Mouse (Mus musculus) kidney, embryonic 16.5 days (tissue): Measurements from ENCODE around the gene Wbp1l. TPM values are rescaled to one million over a fixed set of nuclear protein-coding genes. Genes with fewer than 3 reads are reported as not detected.

Source experiments
- ATAC-seq: fragments of 200-750 bp; cut with Nextera tagmentation; 2 replicates; pipeline ENCODE4 v1.8.0; 2017; ENCODE audit warnings: moderate TSS enrichment; ENCODE audit not compliant: low FRiP score, low TSS enrichment
- H3K27ac ChIP-seq: fragments of 300-500 bp; sonication (generic); 2 replicates; pipeline ENCODE4 v1.5.1; 2014; ENCODE audit warnings: low read length
- H3K27me3 ChIP-seq: fragments of 300-500 bp; sonication (generic); 2 replicates; pipeline ENCODE4 v1.6.1; 2014; ENCODE audit warnings: low read length, control low read depth, mixed read lengths; ENCODE audit not compliant: insufficient read depth
- H3K36me3 ChIP-seq: fragments of 300-500 bp; sonication (generic); 2 replicates; pipeline ENCODE4 v1.6.1; 2014; ENCODE audit warnings: low read length, control low read depth, mixed read lengths; ENCODE audit not compliant: insufficient read depth
- H3K4me1 ChIP-seq: fragments of 300-500 bp; sonication (generic); 2 replicates; pipeline ENCODE4 v1.6.1; 2014; ENCODE audit warnings: low read length, control low read depth, mixed read lengths; ENCODE audit not compliant: insufficient read depth
- H3K4me2 ChIP-seq: fragments of 300-500 bp; sonication (generic); replicated peaks from 2 replicates; pipeline ENCODE4 v1.6.1; 2014; ENCODE audit warnings: low read depth, low read length
- H3K4me3 ChIP-seq: fragments of 300-500 bp; sonication (generic); 2 replicates; pipeline ENCODE4 v1.5.1; 2014; ENCODE audit warnings: mild to moderate bottlenecking, low read length
- H3K9ac ChIP-seq: fragments of 300-500 bp; sonication (generic); replicated peaks from 2 replicates; pipeline ENCODE4 v1.6.1; 2014; ENCODE audit warnings: low read length
- H3K9me3 ChIP-seq: fragments of 300-500 bp; sonication (generic); 2 replicates; pipeline ENCODE4 v1.6.1; 2016; ENCODE audit warnings: low read length, control low read depth
- WGBS: fragments of 180-500 bp; shearing (Covaris S2); extraction: QIAGEN DNeasy Blood & Tissue Kit; methylation state at CpG from one replicate; pipeline ENCODE4 v1.1.7; 2014; 5-methylcytosine and 5-hydroxymethylcytosine counted together
- polyA plus RNA-seq: library from polyadenylated mRNA; unstranded; fragments of >200 nt; fragmentation: Nextera tagmentation; extraction: Ambion mirVana; gene quantifications from 2 replicates; pipeline ENCODE4 v1.2.1, GENCODE M21; 2015

Wbp1l gene
- 53.4 and 54.4 TPM in 2 replicates for polyA plus RNA-seq

DNA sequence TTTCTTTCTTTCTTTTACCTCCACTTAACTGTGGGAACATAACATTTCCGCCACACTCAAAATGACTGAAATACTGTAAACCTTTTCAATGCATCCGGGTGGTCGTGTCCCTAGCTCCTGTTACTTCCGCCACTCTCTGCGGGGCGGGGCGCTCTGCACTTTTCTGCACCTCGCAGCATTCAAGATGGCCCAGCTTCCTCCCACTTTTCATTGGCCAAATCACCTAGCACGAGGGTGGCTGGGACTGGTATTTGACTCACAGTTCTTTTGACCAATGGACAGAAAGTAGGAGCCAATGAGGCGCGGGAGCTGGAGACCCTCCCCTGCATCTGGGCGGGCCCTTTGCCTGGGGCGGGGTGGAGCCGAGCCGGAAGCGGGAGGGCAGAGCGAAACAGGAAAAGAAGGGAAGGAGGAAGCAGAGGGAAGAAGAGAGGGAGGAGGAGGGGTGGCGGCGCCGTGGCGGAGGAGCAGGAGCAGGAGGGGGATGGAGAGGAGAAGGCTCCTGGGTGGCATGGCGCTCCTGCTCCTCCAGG lies at the start of gene Wbp1l:
Wbp1l (plus strand) TSS at position 365 of the 533 bp plus-strand sequence.
- Histone ChIP-seq H3K36me3 (peaks cover 17% of the 10 kb centered on the region), H3K9ac (peak within 1 kb of the TSS; percentile 88), H3K27ac (peak within 1 kb of the TSS; percentile 79), H3K27me3 (no peaks in the 10 kb centered on the region), H3K4me3 (peak within 1 kb of the TSS; percentile 100), H3K9me3 (no peaks in the 10 kb centered on the region), H3K4me1 (peaks cover 34% of the 10 kb centered on the region), H3K4me2 (peak within 1 kb of the TSS; percentile 86)
- under 1% methylated on average over 18 of the region's 22 CpGs for WGBS
- peak; percentile 99 for ATAC-seq

DNA sequence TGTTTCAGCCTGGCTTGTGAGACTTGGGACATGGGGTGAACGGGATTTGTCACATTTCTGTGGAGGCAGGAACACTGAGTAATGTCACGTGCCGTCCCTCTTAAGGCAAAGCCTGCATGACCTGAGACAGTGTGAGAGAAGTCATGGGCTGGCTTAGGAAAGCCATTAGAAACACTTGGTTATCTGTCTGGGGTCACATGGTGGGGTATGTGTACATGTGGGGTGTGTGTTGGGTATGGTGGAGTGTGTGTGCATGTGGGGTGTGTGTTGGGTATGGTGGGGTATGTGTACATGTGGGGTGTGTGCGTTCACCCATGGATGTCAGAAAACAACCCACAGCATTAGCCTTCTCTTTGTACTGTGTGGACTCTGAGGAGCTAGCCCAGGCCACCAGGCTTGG lies 48.5 kb upstream of the Wbp1l start:
- H3K27me3 ChIP-seq: no peaks in the 10 kb centered on the region

DNA sequence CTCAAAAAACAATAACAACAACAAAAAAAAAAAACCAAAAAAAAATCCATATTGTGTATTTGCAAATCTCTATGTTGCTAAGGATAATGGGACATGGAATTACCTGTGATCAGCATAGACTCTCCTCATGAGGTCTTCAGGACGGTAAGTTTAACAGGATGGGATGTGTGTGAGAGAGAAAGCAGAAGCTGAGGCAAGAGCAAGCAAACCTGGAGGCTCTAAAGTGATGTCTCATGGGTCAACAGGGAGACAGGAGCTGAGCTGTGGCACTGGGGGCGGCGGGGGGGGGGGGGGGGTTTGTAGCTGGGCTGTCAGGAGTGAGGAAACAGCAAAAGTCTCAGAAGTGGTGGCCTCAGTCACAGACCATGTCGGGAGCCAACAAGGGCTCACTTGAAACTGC lies 46.4 kb upstream of the Wbp1l start:
- no peak overlapping the region for H3K27ac ChIP-seq
- H3K9me3 ChIP-seq: no peaks in the 10 kb centered on the region
- H3K4me3 ChIP-seq: no peak overlapping the region
- H3K27me3 ChIP-seq: no peaks in the 10 kb centered on the region
- peaks cover 27% of the 10 kb centered on the region for H3K36me3 ChIP-seq
- no peak overlapping the region for H3K4me2 ChIP-seq
- H3K4me1 ChIP-seq: no peaks in the 10 kb centered on the region
- no peak for ATAC-seq
- 87% methylated on average over 4 of the region's 4 CpGs for WGBS
- H3K9ac ChIP-seq: no peak overlapping the region

More for the DNA sequence above, 48.5 kb upstream of the Wbp1l start:
- H3K9me3 ChIP-seq: no peaks in the 10 kb centered on the region
- peaks cover 26% of the 10 kb centered on the region for H3K36me3 ChIP-seq
- H3K4me1 ChIP-seq: no peaks in the 10 kb centered on the region
- no peak for ATAC-seq
- WGBS: 87% methylated on average over 4 of the region's 4 CpGs
- H3K4me2 ChIP-seq: no peak overlapping the region
- H3K27ac ChIP-seq: no peak overlapping the region
- no peak overlapping the region for H3K4me3 ChIP-seq
- H3K9ac ChIP-seq: no peak overlapping the region

DNA sequence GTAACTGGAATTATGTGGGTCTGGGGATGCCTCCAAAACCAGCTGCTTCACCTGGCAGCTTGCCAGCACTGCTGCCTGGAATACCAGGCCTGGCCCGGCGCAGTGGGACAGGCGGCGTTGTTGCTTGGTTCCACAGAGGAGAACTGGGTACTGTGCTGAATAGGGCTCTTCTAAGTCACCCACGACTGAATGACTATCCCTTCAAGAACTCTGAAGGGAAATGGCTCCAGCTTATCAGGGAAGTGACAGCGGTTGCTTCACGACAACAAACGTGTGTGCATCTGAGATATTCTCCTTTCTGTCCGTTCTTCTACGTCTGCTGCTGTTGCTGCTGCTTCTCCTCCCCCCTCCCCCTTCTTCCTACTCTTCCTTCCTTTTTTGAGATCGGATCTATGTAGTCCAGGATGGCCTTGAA lies 45.3 kb upstream of the Wbp1l start:
- 66% methylated on average over 11 of the region's 11 CpGs for WGBS
- Histone ChIP-seq H3K36me3 (peaks cover 34% of the 10 kb centered on the region), H3K9ac (no peak overlapping the region), H3K27me3 (no peaks in the 10 kb centered on the region), H3K4me3 (no peak overlapping the region), H3K4me1 (no peaks in the 10 kb centered on the region), H3K9me3 (no peaks in the 10 kb centered on the region), H3K4me2 (no peak overlapping the region), H3K27ac (no peak overlapping the region)
- no peak for ATAC-seq

DNA sequence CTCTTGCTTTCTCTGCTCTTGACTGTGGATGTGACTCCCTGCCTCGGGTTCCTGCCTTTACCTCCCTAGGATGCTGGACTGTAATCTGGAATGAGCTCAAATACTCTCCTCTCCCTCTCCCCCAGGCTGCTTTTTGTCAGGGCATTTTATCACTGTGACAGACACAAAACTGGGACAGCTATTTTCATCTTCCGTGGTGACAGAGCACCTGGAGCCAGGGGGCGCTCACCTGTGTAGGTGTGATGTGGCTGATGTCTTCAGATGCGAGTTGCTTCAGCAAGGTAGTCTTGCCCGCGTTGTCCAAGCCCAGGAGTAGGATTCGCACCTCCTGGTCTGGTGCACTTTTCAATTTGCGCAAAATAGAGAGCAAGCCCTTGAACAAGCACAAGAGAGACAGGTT lies 40.9 kb upstream of the Wbp1l start:
- Histone ChIP-seq H3K27me3 (no peaks in the 10 kb centered on the region), H3K27ac (no peak overlapping the region), H3K36me3 (peaks cover 8% of the 10 kb centered on the region; the same call in 1 of the 2 replicates), H3K4me3 (no peak overlapping the region), H3K4me2 (no peak overlapping the region), H3K9me3 (no peaks in the 10 kb centered on the region), H3K9ac (no peak overlapping the region), H3K4me1 (peaks cover 2% of the 10 kb centered on the region; the same call in 1 of the 2 replicates)
- ATAC-seq: no peak
- 83% methylated on average over 8 of the region's 8 CpGs for WGBS

DNA sequence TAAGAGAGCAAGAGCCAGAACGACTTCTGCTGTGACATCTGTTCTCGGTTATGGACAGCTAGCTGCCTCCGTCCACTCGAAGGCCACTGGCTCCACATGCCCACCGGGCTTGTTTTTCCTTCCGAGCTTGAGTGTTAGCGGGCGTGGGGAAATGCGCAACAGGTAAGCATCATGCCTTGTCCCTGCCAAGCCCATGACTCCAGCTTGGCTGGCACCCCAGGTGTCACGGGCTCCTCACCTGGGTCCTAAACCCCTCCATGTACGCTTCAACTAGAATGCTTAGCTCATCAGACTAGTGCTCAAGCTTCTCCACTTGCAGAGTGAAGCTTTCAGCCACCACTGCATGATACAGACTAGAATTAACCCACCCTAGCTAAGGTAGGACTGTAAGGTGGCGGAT lies 40.3 kb upstream of the Wbp1l start:
- ATAC-seq: no peak
- Histone ChIP-seq H3K4me3 (no peak overlapping the region), H3K4me1 (peaks cover 2% of the 10 kb centered on the region; the same call in 1 of the 2 replicates), H3K9me3 (no peaks in the 10 kb centered on the region), H3K27ac (no peak overlapping the region), H3K36me3 (peaks cover 8% of the 10 kb centered on the region; the same call in 1 of the 2 replicates), H3K27me3 (no peaks in the 10 kb centered on the region), H3K4me2 (no peak overlapping the region), H3K9ac (no peak overlapping the region)
- 80% methylated on average over 12 of the region's 12 CpGs for WGBS

DNA sequence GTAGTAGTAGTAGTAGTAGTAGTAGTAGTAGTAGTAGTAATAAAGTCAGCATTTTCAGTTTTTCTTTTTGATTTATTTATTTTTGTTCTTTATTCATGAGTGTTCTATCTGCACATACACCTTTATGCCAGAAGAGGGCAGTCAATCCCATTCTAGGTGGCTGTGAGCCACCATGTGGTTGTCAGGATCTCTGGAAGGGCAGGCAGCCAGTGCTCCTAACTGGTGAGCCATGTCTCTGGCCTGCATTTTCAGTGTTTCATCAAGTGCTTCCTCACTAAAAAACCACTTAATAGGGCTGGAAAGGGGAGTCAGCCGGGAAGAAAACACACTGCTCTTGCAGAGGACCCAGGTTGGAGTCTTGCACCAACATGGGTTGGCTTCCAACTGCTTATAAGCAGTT lies 36.8 kb upstream of the Wbp1l start:
- ATAC-seq: no peak
- WGBS: 35% methylated on average over 1 of the region's 1 CpGs
- no peak overlapping the region for H3K4me3 ChIP-seq
- no peak overlapping the region for H3K4me2 ChIP-seq
- H3K27me3 ChIP-seq: no peaks in the 10 kb centered on the region
- H3K4me1 ChIP-seq: peaks cover 6% of the 10 kb centered on the region; the same call in 1 of the 2 replicates
- no peak overlapping the region for H3K27ac ChIP-seq
- H3K9ac ChIP-seq: no peak overlapping the region
- H3K36me3 ChIP-seq: peaks cover 8% of the 10 kb centered on the region; the same call in 1 of the 2 replicates
- no peaks in the 10 kb centered on the region for H3K9me3 ChIP-seq

DNA sequence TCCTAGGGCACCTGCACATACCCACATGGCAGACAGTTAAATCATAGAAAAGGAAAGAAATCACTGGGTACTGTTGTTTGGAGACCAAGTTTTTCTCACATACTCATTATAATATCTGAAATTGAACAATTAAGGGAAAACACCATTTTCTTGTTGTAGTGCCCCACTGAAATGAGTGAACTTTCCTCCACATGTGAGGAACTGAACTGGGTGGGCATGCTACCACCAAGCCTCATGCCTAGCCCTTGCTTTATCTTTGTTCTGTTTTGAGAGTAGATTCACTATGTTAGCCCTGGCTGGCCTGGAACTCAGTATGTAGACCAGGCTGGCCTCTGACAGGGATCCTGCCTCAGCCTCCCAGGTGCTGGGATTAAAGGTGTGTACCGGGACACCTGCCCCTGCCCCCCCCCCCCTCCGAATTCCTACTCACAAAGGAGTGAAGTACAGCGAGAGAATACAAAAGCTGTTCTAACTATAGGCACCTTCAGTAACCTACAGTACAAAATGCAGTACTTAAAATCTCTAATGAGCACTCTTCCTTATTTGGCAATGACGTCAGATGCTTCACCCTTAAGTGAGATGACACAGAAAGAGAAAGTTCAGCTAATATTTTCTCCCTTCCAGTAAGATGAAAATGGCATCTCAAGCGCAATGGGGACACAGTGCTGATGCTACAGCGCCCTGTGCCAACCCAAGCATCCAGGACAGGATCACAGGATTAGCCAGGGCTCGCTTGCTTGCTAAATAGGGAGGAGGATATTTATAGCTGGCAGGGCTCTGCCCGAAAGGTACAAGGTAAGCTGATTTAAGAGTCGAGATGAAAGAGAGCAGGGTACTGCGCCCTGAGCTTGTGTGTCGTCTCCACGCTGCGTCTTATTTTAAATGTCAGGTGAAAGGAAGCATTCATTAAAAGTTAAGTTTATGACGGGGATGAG lies 36.0 kb upstream of the Wbp1l start:
- Histone ChIP-seq H3K27me3 (no peaks in the 10 kb centered on the region), H3K9me3 (no peaks in the 10 kb centered on the region), H3K4me1 (peaks cover 6% of the 10 kb centered on the region; the same call in 1 of the 2 replicates), H3K9ac (no peak overlapping the region), H3K4me2 (no peak overlapping the region), H3K4me3 (no peak overlapping the region), H3K27ac (no peak overlapping the region), H3K36me3 (peaks cover 3% of the 10 kb centered on the region; the same call in 1 of the 2 replicates)
- WGBS: 83% methylated on average over 14 of the region's 14 CpGs
- no peak for ATAC-seq

DNA sequence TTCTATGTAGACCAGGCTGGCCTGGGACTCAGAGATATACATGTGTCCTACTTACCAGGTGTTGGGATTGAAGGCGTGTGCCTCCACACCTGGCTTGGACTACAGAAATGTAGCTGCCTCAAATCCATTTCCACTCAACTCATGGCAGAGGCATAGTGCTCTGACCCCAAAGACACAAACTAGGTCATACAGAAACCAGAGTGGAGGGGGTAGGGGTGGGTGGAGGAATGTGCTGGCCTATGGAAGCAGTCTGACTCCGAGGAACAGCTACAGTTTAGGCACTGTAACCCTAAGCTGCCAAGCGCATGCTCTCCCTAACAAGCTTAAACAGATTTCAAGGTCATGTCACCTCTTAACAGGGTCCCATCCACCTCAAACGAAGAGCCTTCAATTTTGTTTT lies 35.3 kb upstream of the Wbp1l start:
- H3K9ac ChIP-seq: no peak overlapping the region
- no peaks in the 10 kb centered on the region for H3K27me3 ChIP-seq
- no peak overlapping the region for H3K4me3 ChIP-seq
- no peak overlapping the region for H3K27ac ChIP-seq
- ATAC-seq: no peak
- H3K4me2 ChIP-seq: no peak overlapping the region
- no peaks in the 10 kb centered on the region for H3K36me3 ChIP-seq
- WGBS: 75% methylated on average over 4 of the region's 4 CpGs
- H3K4me1 ChIP-seq: peaks cover 6% of the 10 kb centered on the region; the same call in 1 of the 2 replicates
- H3K9me3 ChIP-seq: no peaks in the 10 kb centered on the region

DNA sequence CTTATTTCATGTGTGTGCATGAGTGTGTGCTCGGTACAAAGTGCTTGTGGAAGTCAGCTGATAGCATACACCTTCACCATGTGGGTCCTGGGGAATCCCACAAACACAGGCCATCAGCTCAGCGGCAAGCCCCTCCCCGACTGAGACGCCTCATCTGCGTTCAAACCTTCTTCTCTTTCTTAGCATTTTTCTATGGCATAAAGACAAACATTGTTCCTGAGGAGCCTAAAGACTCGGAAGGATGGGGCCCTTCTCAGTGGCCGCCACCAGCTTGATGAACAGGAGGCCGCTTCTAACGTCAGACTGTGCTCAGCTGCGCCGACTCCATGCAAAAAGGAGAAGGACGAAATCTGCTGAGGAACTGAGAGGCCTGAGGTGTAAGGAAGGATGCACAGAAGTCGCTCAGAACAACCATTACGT lies 34.8 kb upstream of the Wbp1l start:
- Histone ChIP-seq H3K27me3 (no peaks in the 10 kb centered on the region), H3K27ac (no peak overlapping the region), H3K36me3 (no peaks in the 10 kb centered on the region), H3K9ac (no peak overlapping the region), H3K4me1 (peaks cover 6% of the 10 kb centered on the region; the same call in 1 of the 2 replicates), H3K4me3 (no peak overlapping the region), H3K4me2 (no peak overlapping the region), H3K9me3 (no peaks in the 10 kb centered on the region)
- ATAC-seq: no peak
- 84% methylated on average over 14 of the region's 14 CpGs for WGBS
